Mouse (Mus musculus) 416B (cell line): ENCODE results near the gene Agap1.

Experiments
- DNase-seq: peaks from one replicate; pipeline ENCODE4 v3.0.0; 2011; ENCODE audit warnings: low read depth

The Agap1 gene

GRCm38 (mm10) chr1:89617336-89617735, 162.7 kb downstream of the Agap1 start:
- no peak for DNase-seq

DNA sequence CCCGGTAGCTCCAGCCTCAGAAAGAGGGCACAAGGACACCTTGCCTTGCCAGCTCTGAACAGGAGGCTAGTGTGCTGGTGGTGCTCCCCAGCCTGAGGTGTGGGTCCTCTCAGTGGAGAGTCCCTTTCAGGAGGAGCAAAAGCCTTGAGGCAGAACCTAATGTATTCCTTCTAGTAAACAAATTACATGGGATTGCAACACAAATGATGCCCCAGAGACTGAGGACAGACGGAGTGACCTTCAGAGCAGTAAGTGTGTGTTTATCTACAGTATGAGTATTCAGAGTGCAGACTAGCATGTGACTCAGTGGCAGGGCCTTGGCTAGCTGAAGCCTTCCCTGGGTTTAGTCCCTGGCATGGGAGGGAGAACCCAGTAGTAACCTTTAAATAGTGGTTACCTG, 165.4 kb downstream of the Agap1 start:
- DNase-seq, result no peak

- DNase-seq, result no peak
Measured at GRCm38 (mm10) chr1:89621014-89621791, 166.6 kb downstream of the Agap1 start.

DNA sequence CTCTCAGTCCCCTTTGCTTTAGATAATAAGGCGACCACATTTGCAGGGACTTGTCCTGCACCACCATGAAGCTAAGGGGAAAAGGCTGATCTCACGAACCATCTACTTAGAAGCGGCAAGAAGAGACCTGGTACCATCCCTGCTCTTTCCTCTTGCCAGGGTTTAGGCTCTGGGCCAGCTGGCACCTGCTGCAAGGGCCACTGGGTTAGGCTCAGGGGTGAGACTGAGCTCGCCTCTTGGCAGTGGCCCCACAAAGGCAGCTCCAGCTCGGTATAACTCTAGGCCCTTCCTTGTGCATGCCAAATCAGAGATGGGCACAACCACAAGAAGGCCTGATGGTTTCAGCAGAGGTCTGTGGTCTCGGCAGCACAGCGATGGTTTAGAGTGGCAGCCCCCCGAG, 167.3 kb downstream of the Agap1 start:
- DNase-seq, result no peak

GRCm38 (mm10) chr1:89622801-89623200, 168.2 kb downstream of the Agap1 start:
- DNase-seq, result no peak

GRCm38 (mm10) chr1:89625312-89625711, 170.7 kb downstream of the Agap1 start:
- no peak for DNase-seq

GRCm38 (mm10) chr1:89625967-89626366, 171.4 kb downstream of the Agap1 start:
- no peak for DNase-seq

DNA sequence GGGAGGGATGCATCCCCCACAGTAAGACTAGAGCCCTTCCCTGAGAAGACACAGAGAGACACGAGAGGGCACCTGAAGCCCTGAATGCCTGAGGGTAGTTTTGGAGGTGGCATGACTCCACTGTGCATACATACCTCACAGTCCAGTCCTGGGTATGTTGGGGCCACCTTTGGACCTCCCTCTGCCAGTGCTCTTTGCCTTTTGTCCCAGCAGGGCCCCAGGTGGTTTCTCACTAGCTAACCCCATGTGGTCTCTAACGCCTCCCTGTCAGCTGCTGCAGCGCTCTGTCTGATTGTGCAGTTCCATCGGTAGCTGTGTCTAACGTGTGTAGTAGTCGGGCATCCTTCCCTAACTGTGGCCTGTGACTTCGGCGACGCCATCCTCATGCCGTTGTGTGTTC, 172.3 kb downstream of the Agap1 start:
- no peak for DNase-seq

DNA sequence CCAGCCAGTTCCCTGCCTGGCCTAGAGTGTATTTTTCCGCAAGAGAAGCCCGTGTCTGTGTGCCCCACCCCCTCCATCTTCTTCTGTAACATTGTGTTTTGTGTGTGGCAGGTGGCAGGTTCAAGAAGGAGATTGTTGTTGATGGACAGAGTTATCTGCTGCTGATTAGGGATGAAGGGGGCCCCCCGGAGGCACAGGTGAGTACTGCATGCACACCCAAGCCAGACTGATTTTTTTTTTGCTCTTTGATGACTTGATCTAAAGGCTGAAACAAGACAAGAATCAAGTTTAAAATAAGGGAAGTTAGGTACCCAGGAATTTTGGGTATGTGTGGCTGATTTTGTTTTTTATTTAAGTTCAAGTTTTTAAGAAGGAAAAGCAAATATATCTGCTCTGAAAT, 173.0 kb downstream of the Agap1 start:
- DNase-seq, result peak; percentile 43

- no peak for DNase-seq
Measured at GRCm38 (mm10) chr1:89630836-89631235, 176.2 kb downstream of the Agap1 start.

DNA sequence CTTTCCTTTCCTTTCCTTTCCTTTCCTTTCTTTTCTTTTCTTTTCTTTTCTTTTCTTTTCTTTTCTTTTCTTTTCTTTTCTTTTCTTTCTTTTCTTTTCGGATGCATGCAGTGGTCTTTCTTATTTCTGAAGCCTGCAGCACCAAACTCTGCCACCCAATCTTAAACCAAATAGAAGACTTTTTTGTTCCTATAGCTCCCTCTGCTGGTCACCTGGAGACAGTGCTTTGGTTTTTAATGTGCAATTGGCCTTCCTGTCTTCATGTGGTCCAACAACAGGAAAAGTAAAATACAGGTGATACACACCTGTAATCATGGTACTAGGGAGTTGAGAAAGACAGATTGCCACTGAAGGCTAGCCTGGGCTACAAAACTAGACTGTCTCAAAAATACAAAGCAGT, 177.1 kb downstream of the Agap1 start:
- peak; percentile 78 for DNase-seq

DNA sequence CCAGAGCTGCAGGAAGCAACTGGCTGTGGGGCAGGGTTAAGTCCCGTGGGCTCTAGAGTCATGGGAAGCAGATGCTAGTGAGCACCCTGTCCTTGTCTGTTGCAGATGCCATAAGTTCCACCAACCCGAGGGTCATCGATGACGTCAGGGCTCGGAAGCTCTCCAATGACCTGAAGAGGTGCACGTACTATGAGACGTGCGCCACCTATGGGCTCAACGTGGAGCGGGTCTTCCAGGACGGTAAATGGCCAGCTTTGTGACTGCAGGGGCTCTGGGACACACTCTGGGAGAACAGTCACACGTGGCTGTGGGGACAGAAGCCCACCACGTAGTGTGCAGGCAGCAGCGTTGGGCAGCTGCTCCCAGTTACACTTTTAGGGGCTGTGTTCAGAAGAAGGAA, 179.4 kb downstream of the Agap1 start:
- DNase-seq, result no peak

- DNase-seq, result no peak
Measured at GRCm38 (mm10) chr1:89635131-89635530, 180.5 kb downstream of the Agap1 start.

DNA sequence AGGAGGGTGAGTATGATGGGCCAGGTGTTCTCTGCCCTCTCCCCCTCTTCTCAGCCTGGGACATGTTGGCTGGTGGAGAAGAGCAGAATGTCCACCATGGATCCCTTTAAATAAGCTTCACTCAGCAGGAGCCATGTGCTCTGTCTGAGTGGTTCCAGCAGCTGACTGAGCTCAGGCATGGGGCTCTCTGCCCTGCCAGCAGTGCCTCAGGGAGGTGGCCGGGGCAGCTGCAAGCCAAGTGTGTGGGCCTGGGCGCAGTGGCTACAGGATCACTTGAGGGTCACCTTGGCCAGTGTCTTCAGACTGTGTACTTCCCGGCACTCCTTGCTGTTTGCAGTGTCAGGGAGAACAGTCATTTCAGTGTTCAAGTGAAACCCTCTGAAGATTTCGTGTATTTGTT, 183.1 kb downstream of the Agap1 start:
- no peak for DNase-seq

- DNase-seq, result peak; percentile 79
Measured at GRCm38 (mm10) chr1:89643445-89644100, 189.0 kb downstream of the Agap1 start.

- peak; percentile 93 for DNase-seq
Measured at GRCm38 (mm10) chr1:89644120-89644519, 189.5 kb downstream of the Agap1 start.

- peak; percentile 80 for DNase-seq
Measured at GRCm38 (mm10) chr1:89646326-89647018, 191.9 kb downstream of the Agap1 start.

DNA sequence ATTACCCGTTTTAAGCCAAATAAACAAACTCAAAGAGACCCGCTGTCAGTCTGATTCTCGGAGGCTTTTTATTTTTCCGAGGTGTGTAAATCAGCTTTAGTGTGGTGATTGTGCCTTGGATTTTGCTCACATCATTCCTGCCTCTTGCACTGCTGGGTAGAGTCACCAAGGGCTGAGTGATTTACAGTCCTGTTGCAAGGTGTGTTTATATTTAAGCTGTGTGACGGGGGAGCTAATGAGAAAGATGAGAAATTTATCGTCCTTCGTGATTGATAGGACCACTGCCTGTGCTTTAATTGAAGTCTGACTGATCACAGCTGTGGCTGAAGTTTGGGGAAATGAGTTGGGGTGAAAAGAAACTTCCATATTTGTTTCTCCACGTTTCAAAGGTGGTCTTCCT, 192.9 kb downstream of the Agap1 start:
- DNase-seq, result no peak

- no peak for DNase-seq
Measured at GRCm38 (mm10) chr1:89650557-89650956, 196.0 kb downstream of the Agap1 start.

- no peak for DNase-seq
Measured at GRCm38 (mm10) chr1:89656167-89656566, 201.6 kb downstream of the Agap1 start.

DNA sequence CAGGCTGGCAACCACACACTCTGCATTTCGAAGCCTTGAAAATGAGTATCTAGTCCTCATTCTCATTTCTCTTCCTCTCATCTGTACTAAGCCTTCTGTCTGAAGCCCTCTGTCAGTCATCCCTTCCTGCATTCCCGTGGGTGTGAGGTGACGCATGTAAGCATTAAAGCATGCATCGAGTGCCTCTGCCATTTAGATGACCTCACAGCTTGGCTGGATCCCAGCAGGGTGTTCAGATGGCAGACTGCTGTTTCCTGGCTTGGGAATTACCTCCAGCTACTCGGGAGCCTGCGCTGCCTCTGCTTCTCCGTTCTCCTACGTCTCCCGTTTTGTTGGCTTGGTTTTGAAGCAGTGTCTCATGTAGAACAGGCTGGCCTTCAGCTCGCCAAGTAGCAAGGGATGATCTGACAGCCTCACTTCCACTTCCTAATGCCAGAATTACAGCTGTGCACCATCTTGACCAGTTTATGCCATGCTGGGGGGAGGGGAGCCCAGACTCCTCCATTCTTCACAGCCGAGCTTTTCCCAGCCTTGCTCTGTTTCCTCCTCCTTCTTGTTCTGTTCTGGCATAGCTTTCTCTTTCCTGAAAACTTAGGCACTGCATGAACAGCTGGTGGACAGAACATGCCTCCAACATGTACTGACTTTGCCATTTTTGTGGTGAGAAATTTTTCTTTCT, 202.2 kb downstream of the Agap1 start:
- DNase-seq, result no peak

DNA sequence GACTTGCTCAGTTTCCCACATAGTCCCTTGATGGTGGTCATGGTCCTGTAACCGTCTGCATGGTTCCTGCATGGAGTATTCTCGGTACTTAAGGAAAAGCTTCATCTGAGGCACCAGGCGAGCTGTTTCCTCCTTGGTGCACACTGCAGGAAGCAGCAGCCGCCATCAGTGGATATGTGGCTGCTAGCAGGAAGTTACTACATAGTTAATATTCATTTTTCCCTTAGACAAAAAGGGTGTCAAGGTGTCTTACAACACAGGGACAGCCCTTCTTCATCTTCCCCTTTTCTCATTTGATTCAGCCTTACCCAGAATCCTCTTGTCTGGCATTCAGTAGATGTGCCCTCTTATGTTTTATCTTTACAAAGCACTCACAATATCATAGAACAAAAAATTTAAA, 206.2 kb downstream of the Agap1 start:
- peak; percentile 70 for DNase-seq

DNA sequence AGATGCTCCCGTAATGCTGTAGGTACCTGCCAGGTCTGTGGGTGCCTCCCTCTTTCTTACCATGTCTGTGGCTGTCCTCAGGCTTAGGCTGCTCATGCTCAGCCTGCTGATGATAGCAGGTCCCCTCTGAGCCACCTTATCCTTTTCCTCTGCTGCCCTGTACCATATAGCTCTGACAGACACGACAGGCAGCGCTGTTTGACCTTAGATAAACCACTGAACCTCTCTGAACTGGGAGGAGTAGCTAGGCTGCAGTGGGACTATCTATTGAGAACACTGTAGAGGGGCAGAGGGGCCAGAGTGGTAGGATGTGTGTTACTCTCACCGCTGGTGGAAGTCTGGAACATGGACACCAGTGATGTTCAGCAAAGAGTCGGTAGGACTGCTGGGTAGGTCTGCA, 211.5 kb downstream of the Agap1 start:
- DNase-seq, result no peak
